Mouse (Mus musculus): ENCODE data around the gene Unc13b. TPM values are rescaled to one million over a fixed set of nuclear protein-coding genes. Genes with fewer than 3 reads are reported as not detected.

Unc13b gene
- polyA plus RNA-seq, 1 experiment, result 2.7 TPM

DNA sequence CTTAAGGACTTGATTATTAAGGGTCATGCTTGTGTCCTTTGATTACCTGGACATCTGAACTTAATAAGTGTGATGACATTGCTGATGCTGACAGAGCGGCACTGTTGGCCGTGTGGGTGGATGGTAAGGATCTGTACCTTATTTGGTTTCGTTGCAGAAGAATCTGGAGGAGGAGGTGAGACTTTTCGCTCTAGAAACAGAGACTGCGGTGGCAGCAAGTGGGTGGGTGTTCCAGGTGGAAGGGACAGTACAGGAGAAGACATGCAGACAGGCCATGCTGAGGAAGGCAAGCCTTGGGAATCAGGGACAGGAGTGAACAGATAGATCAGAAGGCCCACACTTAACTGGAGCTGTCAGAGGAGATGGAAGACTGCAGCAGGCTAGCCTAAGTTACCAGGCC, 130.6 kb downstream of the Unc13b start:
- Histone ChIP-seq H3K27me3 (ENCODE audit: control insufficient read depth, insufficient read depth, low read length) (no peaks in the 10 kb centered on the region), H3K36me3 (ENCODE audit: control insufficient read depth, insufficient read depth, low read length) (no peaks in the 10 kb centered on the region), H3K4me1 (replicated peaks; ENCODE audit: control insufficient read depth, insufficient read depth, low read length) (no peaks in the 10 kb centered on the region), H3K4me3 (ENCODE audit: control insufficient read depth, insufficient read depth, low read length) (no peak overlapping the region), H3K27ac (ENCODE audit: control insufficient read depth, insufficient read depth, low read length) (no peak overlapping the region)
- DNase-seq, result no peak
- WGBS, result 97% methylated on average over 5 of the region's 5 CpGs
- TF ChIP-seq POLR2A (IDR thresholded peaks at IDR 0.05; ENCODE audit: control insufficient read depth, extremely low read depth, insufficient read depth, low read length, poor library complexity) (no peak), CTCF (IDR thresholded peaks at IDR 0.05; ENCODE audit: borderline replicate concordance, control insufficient read depth, extremely low read depth, insufficient read depth, low read length, poor library complexity) (no peak)

DNA sequence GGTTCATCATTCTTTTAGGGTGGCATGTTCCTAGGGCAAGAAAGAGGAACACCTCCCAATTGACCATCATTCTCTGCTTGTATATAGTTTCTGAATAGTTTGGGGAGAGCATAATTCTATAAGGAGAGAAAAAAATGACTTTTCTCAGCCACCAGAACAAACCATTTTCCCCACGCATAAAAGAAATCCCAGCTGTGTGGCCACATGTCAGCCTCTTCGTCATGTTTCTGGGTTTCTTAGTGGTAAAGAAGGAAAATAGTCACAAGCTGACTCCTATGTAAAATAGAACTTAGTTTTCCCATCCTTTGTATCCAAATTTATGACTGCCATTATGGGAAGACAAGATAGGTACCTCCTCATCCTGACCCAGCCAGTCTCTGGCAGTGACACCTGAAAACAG, 146.2 kb downstream of the Unc13b start:
- DNase-seq, result no peak
- 91% methylated on average over 2 of the region's 2 CpGs for WGBS

DNA sequence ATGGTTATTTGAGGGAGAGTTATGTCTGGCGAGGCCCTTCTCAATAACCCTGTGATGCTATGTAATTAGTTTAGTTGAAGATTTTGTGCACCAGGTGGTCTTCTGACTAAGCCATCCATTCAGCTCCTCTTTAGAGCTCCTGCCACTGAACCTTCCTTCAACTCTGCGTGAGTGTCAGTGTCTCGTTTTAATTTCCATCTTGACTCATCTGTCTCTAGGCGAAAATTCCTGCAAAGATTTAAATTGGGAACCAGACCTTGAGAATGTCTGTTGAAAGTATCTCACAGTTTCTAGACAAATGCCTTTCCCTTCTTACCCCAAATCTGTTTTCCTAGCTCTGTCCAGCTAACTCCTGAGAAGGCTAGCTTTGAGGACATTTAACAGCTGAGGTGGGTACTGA, 146.8 kb downstream of the Unc13b start:
- H3K27ac ChIP-seq (ENCODE audit: control insufficient read depth, insufficient read depth, low read length), result no peak overlapping the region

More for the DNA sequence above, 146.2 kb downstream of the Unc13b start:
- H3K4me1 ChIP-seq (replicated peaks; ENCODE audit: control insufficient read depth, insufficient read depth, low read length), result no peaks in the 10 kb centered on the region
- no peak overlapping the region for H3K4me3 ChIP-seq (ENCODE audit: control insufficient read depth, insufficient read depth, low read length)
- H3K36me3 ChIP-seq (ENCODE audit: control insufficient read depth, insufficient read depth, low read length), result no peaks in the 10 kb centered on the region
- H3K27me3 ChIP-seq (ENCODE audit: control insufficient read depth, insufficient read depth, low read length), result no peaks in the 10 kb centered on the region
- no peak overlapping the region for H3K27ac ChIP-seq (ENCODE audit: control insufficient read depth, insufficient read depth, low read length)
- TF ChIP-seq CTCF (IDR thresholded peaks at IDR 0.05; ENCODE audit: borderline replicate concordance, control insufficient read depth, extremely low read depth, insufficient read depth, low read length, poor library complexity) (no peak), POLR2A (IDR thresholded peaks at IDR 0.05; ENCODE audit: control insufficient read depth, extremely low read depth, insufficient read depth, low read length, poor library complexity) (no peak)

DNA sequence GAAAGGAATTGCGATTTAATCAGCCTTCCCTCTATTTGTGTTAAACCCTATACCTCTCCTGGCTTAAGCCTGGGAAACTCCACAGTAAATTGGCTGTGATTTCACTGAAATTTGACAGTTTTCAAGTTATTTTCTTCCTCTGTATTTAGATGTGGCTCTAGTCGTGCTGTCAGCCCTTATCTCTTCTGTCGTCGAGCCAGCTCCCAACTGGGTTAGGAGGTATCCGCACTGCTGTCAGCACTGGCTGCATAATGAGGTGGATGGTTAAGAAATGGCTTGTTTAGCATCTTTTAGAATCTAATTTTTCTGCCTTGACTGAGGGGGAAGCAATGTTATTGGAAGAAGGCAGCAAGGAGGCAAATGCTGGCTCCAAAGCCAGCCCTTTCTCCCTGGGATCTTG, 148.2 kb downstream of the Unc13b start:
- no peak for TF ChIP-seq CTCF (IDR thresholded peaks at IDR 0.05; ENCODE audit: borderline replicate concordance, control insufficient read depth, extremely low read depth, insufficient read depth, low read length, poor library complexity)
- no peak for TF ChIP-seq POLR2A (IDR thresholded peaks at IDR 0.05; ENCODE audit: control insufficient read depth, extremely low read depth, insufficient read depth, low read length, poor library complexity)
- Histone ChIP-seq H3K36me3 (ENCODE audit: control insufficient read depth, insufficient read depth, low read length) (no peaks in the 10 kb centered on the region), H3K27ac (ENCODE audit: control insufficient read depth, insufficient read depth, low read length) (no peak overlapping the region), H3K27me3 (ENCODE audit: control insufficient read depth, insufficient read depth, low read length) (no peaks in the 10 kb centered on the region), H3K4me3 (ENCODE audit: control insufficient read depth, insufficient read depth, low read length) (no peak overlapping the region), H3K4me1 (replicated peaks; ENCODE audit: control insufficient read depth, insufficient read depth, low read length) (no peaks in the 10 kb centered on the region)
- 85% methylated on average over 5 of the region's 5 CpGs for WGBS
- DNase-seq, result no peak

More for the DNA sequence above, 146.8 kb downstream of the Unc13b start:
- Histone ChIP-seq H3K27me3 (ENCODE audit: control insufficient read depth, insufficient read depth, low read length) (no peaks in the 10 kb centered on the region), H3K36me3 (ENCODE audit: control insufficient read depth, insufficient read depth, low read length) (no peaks in the 10 kb centered on the region), H3K4me1 (replicated peaks; ENCODE audit: control insufficient read depth, insufficient read depth, low read length) (no peaks in the 10 kb centered on the region), H3K4me3 (ENCODE audit: control insufficient read depth, insufficient read depth, low read length) (no peak overlapping the region)
- WGBS, result 90% methylated on average over 4 of the region's 4 CpGs
- no peak for TF ChIP-seq CTCF (IDR thresholded peaks at IDR 0.05; ENCODE audit: borderline replicate concordance, control insufficient read depth, extremely low read depth, insufficient read depth, low read length, poor library complexity)
- no peak for TF ChIP-seq POLR2A (IDR thresholded peaks at IDR 0.05; ENCODE audit: control insufficient read depth, extremely low read depth, insufficient read depth, low read length, poor library complexity)
- no peak for DNase-seq

DNA sequence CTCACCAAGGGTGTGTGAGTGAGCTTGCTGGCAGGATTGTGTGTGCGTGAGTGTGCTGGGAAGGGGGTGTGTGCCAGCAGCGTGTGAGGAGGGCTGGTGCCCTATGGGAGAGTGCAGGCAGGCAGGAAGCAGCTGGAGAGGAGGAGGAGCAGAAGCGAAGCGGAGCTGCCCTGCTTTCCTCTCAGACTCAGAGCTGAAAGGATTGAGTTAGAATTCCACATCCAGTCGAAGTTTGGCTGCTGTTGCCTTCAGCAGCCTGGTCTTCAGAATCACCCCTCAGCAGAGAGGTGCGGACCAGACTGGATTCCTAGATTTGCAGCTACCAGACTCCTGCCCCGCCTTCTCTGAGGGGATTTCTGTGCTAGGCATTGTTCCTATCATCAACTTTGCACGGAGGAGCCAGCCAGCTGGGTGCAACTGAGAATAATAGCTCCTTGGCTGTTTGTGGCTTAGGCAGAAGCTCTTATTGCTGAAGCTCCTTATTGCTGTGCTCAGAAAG, 150.4 kb downstream of the Unc13b start:
- DNase-seq, result no peak
- 37% methylated on average over 8 of the region's 8 CpGs for WGBS
- H3K4me3 ChIP-seq (ENCODE audit: control insufficient read depth, insufficient read depth, low read length), result no peak overlapping the region
- no peaks in the 10 kb centered on the region for H3K36me3 ChIP-seq (ENCODE audit: control insufficient read depth, insufficient read depth, low read length)
- no peak overlapping the region for H3K27ac ChIP-seq (ENCODE audit: control insufficient read depth, insufficient read depth, low read length)
- TF ChIP-seq POLR2A (IDR thresholded peaks at IDR 0.05; ENCODE audit: control insufficient read depth, extremely low read depth, insufficient read depth, low read length, poor library complexity), result no peak
- no peak for TF ChIP-seq CTCF (IDR thresholded peaks at IDR 0.05; ENCODE audit: borderline replicate concordance, control insufficient read depth, extremely low read depth, insufficient read depth, low read length, poor library complexity)
- H3K27me3 ChIP-seq (ENCODE audit: control insufficient read depth, insufficient read depth, low read length), result no peaks in the 10 kb centered on the region
- no peaks in the 10 kb centered on the region for H3K4me1 ChIP-seq (replicated peaks; ENCODE audit: control insufficient read depth, insufficient read depth, low read length)

DNA sequence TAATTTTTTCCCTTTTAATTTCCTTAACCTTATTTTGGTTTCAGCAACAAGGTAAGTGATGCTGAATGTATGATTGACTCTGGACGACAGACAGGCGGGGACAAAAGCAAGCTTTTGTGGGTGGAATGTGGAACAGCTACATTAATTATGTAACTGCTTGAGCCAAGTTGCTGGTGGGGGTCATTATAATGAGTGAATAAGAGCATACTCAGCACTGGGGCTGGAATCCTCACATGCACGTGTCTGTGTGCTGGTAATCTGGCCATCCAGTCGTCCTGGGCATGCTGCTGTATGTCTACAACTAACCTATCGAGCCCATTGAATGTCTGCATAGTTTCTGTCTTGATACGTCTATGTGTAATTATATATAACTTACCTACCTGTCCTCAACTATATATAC, 150.9 kb downstream of the Unc13b start:
- WGBS, result 83% methylated on average over 6 of the region's 6 CpGs
- no peaks in the 10 kb centered on the region for H3K36me3 ChIP-seq (ENCODE audit: control insufficient read depth, insufficient read depth, low read length)
- H3K27ac ChIP-seq (ENCODE audit: control insufficient read depth, insufficient read depth, low read length), result no peak overlapping the region
- H3K4me3 ChIP-seq (ENCODE audit: control insufficient read depth, insufficient read depth, low read length), result no peak overlapping the region
- no peaks in the 10 kb centered on the region for H3K4me1 ChIP-seq (replicated peaks; ENCODE audit: control insufficient read depth, insufficient read depth, low read length)
- no peak for DNase-seq
- H3K27me3 ChIP-seq (ENCODE audit: control insufficient read depth, insufficient read depth, low read length), result no peaks in the 10 kb centered on the region
- no peak for TF ChIP-seq POLR2A (IDR thresholded peaks at IDR 0.05; ENCODE audit: control insufficient read depth, extremely low read depth, insufficient read depth, low read length, poor library complexity)
- no peak for TF ChIP-seq CTCF (IDR thresholded peaks at IDR 0.05; ENCODE audit: borderline replicate concordance, control insufficient read depth, extremely low read depth, insufficient read depth, low read length, poor library complexity)

DNA sequence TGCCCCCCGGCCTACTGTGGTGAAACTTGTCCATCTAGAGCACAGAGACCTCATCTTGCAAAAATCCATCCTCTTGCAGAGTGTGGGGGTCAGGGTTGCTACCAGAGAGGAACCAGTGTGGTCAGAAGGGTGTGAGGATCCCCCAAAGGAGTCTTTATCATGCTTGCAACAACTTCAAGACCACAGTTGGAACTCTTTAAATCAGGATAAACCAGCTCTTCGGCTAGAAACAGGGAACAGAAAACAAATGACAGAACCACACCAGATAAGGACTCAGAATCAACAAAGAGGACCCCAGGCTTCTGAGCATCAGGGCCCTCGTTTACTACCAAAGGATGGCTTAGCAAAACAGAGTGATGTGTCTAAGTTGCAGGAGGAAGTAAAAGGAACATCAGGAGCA, 157.7 kb downstream of the Unc13b start:
- Histone ChIP-seq H3K27me3 (ENCODE audit: control insufficient read depth, insufficient read depth, low read length) (no peaks in the 10 kb centered on the region), H3K4me3 (ENCODE audit: control insufficient read depth, insufficient read depth, low read length) (no peak overlapping the region), H3K4me1 (replicated peaks; ENCODE audit: control insufficient read depth, insufficient read depth, low read length) (no peaks in the 10 kb centered on the region), H3K27ac (ENCODE audit: control insufficient read depth, insufficient read depth, low read length) (no peak overlapping the region), H3K36me3 (ENCODE audit: control insufficient read depth, insufficient read depth, low read length) (no peaks in the 10 kb centered on the region)
- TF ChIP-seq CTCF (IDR thresholded peaks at IDR 0.05; ENCODE audit: borderline replicate concordance, control insufficient read depth, extremely low read depth, insufficient read depth, low read length, poor library complexity) (no peak), POLR2A (IDR thresholded peaks at IDR 0.05; ENCODE audit: control insufficient read depth, extremely low read depth, insufficient read depth, low read length, poor library complexity) (no peak)
- 72% methylated on average over 3 of the region's 3 CpGs for whole genome bisulfite sequencing
- no peak for DNase-seq
